Mouse (Mus musculus): ENCODE data around the gene Pole.

DNA sequence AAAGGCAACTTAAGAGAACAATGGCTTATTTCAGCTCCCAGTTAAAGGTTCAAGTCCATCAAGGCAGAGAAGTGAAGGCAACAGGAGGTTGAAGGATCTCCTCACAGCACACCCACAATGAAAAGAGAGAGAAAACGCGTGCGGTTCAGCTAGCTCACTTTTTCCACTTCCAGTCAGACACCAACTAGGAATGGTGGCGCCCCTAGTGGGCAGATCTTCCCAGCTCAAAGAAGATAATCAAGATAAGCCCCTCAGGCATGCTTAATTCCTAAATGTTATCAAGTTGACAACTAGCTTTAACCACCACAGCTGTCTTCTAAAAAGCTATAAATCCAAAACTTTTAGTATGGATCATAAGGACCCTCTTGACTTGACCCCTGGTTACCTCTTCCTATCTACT is 1.6 kb upstream of the Pole start:
- peak; percentile 23; the same call in 1 of the 2 replicates for TF ChIP-seq CTCF (IDR thresholded peaks at IDR 0.05; ENCODE audit: low read depth, low read length)
- TF ChIP-seq POLR2A (IDR thresholded peaks at IDR 0.05; ENCODE audit: borderline replicate concordance, low read depth, low read length) = no peak

Measured in bone marrow macrophage, adult 2 months (primary cell).